Mouse (Mus musculus) liver, postnatal 0 days (tissue): Measurements from ENCODE around the gene Slc36a4. TPM values are rescaled to one million over a fixed set of nuclear protein-coding genes. Genes with fewer than 3 reads are reported as not detected.

Source experiments
- ATAC-seq: fragments of 200-750 bp; cut with Nextera tagmentation; 2 replicates; pipeline ENCODE4 v1.8.0; 2017; ENCODE audit warnings: mild to moderate bottlenecking, moderate library complexity
- DNase-seq: peaks from one replicate; pipeline ENCODE4 v3.0.0-alpha.2; 2016
- H3K27ac ChIP-seq: fragments of 300-500 bp; sonication (generic); 2 replicates; pipeline ENCODE4 v1.5.1; 2014; ENCODE audit warnings: antibody characterized with exemption, moderate library complexity, mild to moderate bottlenecking, low read depth
- H3K27me3 ChIP-seq: fragments of 300-500 bp; sonication (generic); 2 replicates; pipeline ENCODE4 v1.6.1; 2014; ENCODE audit warnings: low read length, control low read depth, mixed read lengths; ENCODE audit not compliant: insufficient read depth
- H3K36me3 ChIP-seq: fragments of 300-500 bp; sonication (generic); replicated peaks from 2 replicates; pipeline ENCODE4 v1.6.1; 2014; ENCODE audit warnings: mild to moderate bottlenecking, control low read depth, low read length, moderate library complexity, mixed read lengths; ENCODE audit not compliant: insufficient read depth
- H3K4me1 ChIP-seq: fragments of 300-500 bp; sonication (generic); 2 replicates; pipeline ENCODE4 v1.6.1; 2014; ENCODE audit warnings: antibody characterized with exemption, mild to moderate bottlenecking, control low read depth; ENCODE audit not compliant: insufficient read depth
- H3K4me2 ChIP-seq: fragments of 300-500 bp; sonication (generic); 2 replicates; pipeline ENCODE4 v1.6.1; 2014; ENCODE audit warnings: low read depth, mild to moderate bottlenecking, low read length, moderate library complexity, mixed read lengths
- H3K4me3 ChIP-seq: fragments of 300-500 bp; sonication (generic); 2 replicates; pipeline ENCODE4 v1.5.1; 2014; ENCODE audit warnings: low read depth, low read length
- H3K9ac ChIP-seq: fragments of 300-500 bp; sonication (generic); replicated peaks from 2 replicates; pipeline ENCODE4 v1.6.1; 2014; ENCODE audit warnings: mild to moderate bottlenecking, moderate library complexity
- H3K9me3 ChIP-seq: fragments of 300-500 bp; sonication (generic); 2 replicates; pipeline ENCODE4 v1.6.1; 2016; ENCODE audit warnings: mild to moderate bottlenecking, control low read depth, low read length, mixed read lengths
- CTCF ChIP-seq: sonication (generic); IDR thresholded peaks from 2 replicates; pipeline ENCODE4 v1.5.1; 2016; ENCODE audit warnings: antibody characterized with exemption, low read depth
- EP300 ChIP-seq: IDR thresholded peaks from 2 replicates; pipeline ENCODE4 v1.6.1; 2016; ENCODE audit warnings: antibody characterized with exemption, low read depth, mild to moderate bottlenecking
- WGBS: fragments of 180-500 bp; shearing (Covaris S2); extraction: QIAGEN DNeasy Blood & Tissue Kit; methylation state at CpG from one replicate; pipeline ENCODE4 v1.1.7; 2014; ENCODE audit not compliant: insufficient replicate concordance; 5-methylcytosine and 5-hydroxymethylcytosine counted together
- polyA plus RNA-seq: library from polyadenylated mRNA; unstranded; fragments of >200 nt; fragmentation: Nextera tagmentation; extraction: Ambion mirVana; gene quantifications from 2 replicates; pipeline ENCODE4 v1.2.1, GENCODE M21; 2015

Slc36a4 gene
- polyA plus RNA-seq, 1 experiment from 2014 or later: 2.2 TPM

- 18% methylated on average over 4 of the region's 4 CpGs for WGBS
- H3K27me3 ChIP-seq: no peaks in the 10 kb centered on the region
- no peaks in the 10 kb centered on the region for H3K36me3 ChIP-seq
- no peak overlapping the region for H3K4me2 ChIP-seq
- H3K9me3 ChIP-seq: no peaks in the 10 kb centered on the region
- TF ChIP-seq EP300 (no peak), CTCF (peak; percentile 83)
- H3K4me3 ChIP-seq: no peak overlapping the region
- H3K27ac ChIP-seq: no peak overlapping the region
- peak; percentile 47; the same call in 1 of the 2 replicates for ATAC-seq
- peak; percentile 70 for DNase-seq
- no peak overlapping the region for H3K9ac ChIP-seq
- no peaks in the 10 kb centered on the region for H3K4me1 ChIP-seq
Observed at GRCm38 (mm10) chr9:15685215-15685614, 24.3 kb upstream of the Slc36a4 start.

GRCm38 (mm10) chr9:15687358-15687757 lies 22.2 kb upstream of the Slc36a4 start:
- ATAC-seq: no peak
- H3K4me1 ChIP-seq: no peaks in the 10 kb centered on the region
- TF ChIP-seq EP300 (no peak), CTCF (no peak)
- no peak for DNase-seq
- no peak overlapping the region for H3K4me3 ChIP-seq
- WGBS: 80% methylated on average over 5 of the region's 5 CpGs
- no peaks in the 10 kb centered on the region for H3K27me3 ChIP-seq
- no peak overlapping the region for H3K4me2 ChIP-seq
- no peaks in the 10 kb centered on the region for H3K9me3 ChIP-seq
- no peaks in the 10 kb centered on the region for H3K36me3 ChIP-seq
- H3K9ac ChIP-seq: no peak overlapping the region
- H3K27ac ChIP-seq: no peak overlapping the region

- no peak overlapping the region for H3K27ac ChIP-seq
- H3K4me1 ChIP-seq: no peaks in the 10 kb centered on the region
- no peak overlapping the region for H3K9ac ChIP-seq
- peak; percentile 16 for DNase-seq
- H3K36me3 ChIP-seq: no peaks in the 10 kb centered on the region
- H3K4me2 ChIP-seq: no peak overlapping the region
- no peaks in the 10 kb centered on the region for H3K9me3 ChIP-seq
- TF ChIP-seq CTCF (no peak), EP300 (no peak)
- ATAC-seq: peak; percentile 70
- no peaks in the 10 kb centered on the region for H3K27me3 ChIP-seq
- 52% methylated on average over 4 of the region's 4 CpGs for WGBS
- no peak overlapping the region for H3K4me3 ChIP-seq
Observed at GRCm38 (mm10) chr9:15693847-15694246, 15.7 kb upstream of the Slc36a4 start.

- Histone ChIP-seq H3K4me3 (no peak overlapping the region), H3K4me1 (no peaks in the 10 kb centered on the region), H3K36me3 (no peaks in the 10 kb centered on the region), H3K4me2 (no peak overlapping the region), H3K9me3 (no peaks in the 10 kb centered on the region), H3K9ac (no peak overlapping the region), H3K27me3 (no peaks in the 10 kb centered on the region), H3K27ac (no peak overlapping the region)
- TF ChIP-seq EP300 (no peak), CTCF (no peak)
- ATAC-seq (no peak), DNase-seq (no peak)
- 45% methylated on average over 5 of the region's 5 CpGs for WGBS
Observed at GRCm38 (mm10) chr9:15694989-15695388, 14.5 kb upstream of the Slc36a4 start.

GRCm38 (mm10) chr9:15705706-15706105 lies 3.8 kb upstream of the Slc36a4 start:
- no peak for DNase-seq
- no peak for ATAC-seq
- no peaks in the 10 kb centered on the region for H3K36me3 ChIP-seq
- H3K27me3 ChIP-seq: no peaks in the 10 kb centered on the region
- H3K27ac ChIP-seq: no peak overlapping the region
- peaks cover 6% of the 10 kb centered on the region for H3K4me1 ChIP-seq
- no peaks in the 10 kb centered on the region for H3K9me3 ChIP-seq
- no peak overlapping the region for H3K9ac ChIP-seq
- H3K4me2 ChIP-seq: no peak overlapping the region
- no peak overlapping the region for H3K4me3 ChIP-seq
- WGBS: 66% methylated on average over 10 of the region's 10 CpGs
- TF ChIP-seq CTCF: no peak
- TF ChIP-seq EP300: no peak

GRCm38 (mm10) chr9:15708979-15709598 lies 449 bp upstream of the Slc36a4 start:
- Histone ChIP-seq H3K4me1 (peaks cover 6% of the 10 kb centered on the region), H3K36me3 (no peaks in the 10 kb centered on the region), H3K27ac (peak overlapping the region; percentile 88), H3K4me3 (peak overlapping the region; percentile 74), H3K9ac (peak overlapping the region; percentile 75), H3K4me2 (peak overlapping the region; percentile 85), H3K27me3 (no peaks in the 10 kb centered on the region), H3K9me3 (no peaks in the 10 kb centered on the region)
- peak; percentile 24 for DNase-seq
- 11% methylated on average over 14 of the region's 14 CpGs for WGBS
- no peak for TF ChIP-seq CTCF
- TF ChIP-seq EP300: no peak
- ATAC-seq: peak; percentile 55
